Mouse (Mus musculus): Measurements from ENCODE around the gene Slc43a1.

- TF ChIP-seq POLR2A (IDR thresholded peaks at IDR 0.05; ENCODE audit: low read depth, low read length) (no peak), CTCF (IDR thresholded peaks at IDR 0.05; ENCODE audit: extremely low read depth, insufficient read length, insufficient replicate concordance, low read depth, low read length) (no peak)
These were observed 16.1 kb upstream of the Slc43a1 start, which contains the start of gene Smtnl1 for GRCm38 (mm10) chr2:84822552-84822951.
